Mouse (Mus musculus): ENCODE measurements around the gene Men1.

GRCm38 (mm10) chr19:6302522-6302921 is 32.3 kb upstream of the Men1 start:
- TF ChIP-seq POLR2A (IDR thresholded peaks at IDR 0.05; ENCODE audit: control insufficient read depth, extremely low read depth, insufficient read depth, low read length, poor library complexity) (no peak), CTCF (IDR thresholded peaks at IDR 0.05; ENCODE audit: borderline replicate concordance, control insufficient read depth, extremely low read depth, insufficient read depth, low read length, poor library complexity) (no peak)

Measured in thymus, adult 2 months (tissue).